Mouse (Mus musculus): ENCODE measurements around the gene Ctsh.

- TF ChIP-seq CTCF (conservative IDR thresholded peaks at IDR 0.05; ENCODE audit: low read length) (no peak), POU5F1 (IDR thresholded peaks at IDR 0.05; ENCODE audit: borderline replicate concordance, low read length) (no peak), NANOG (IDR thresholded peaks at IDR 0.05; ENCODE audit: borderline replicate concordance, low read length) (no peak)
These were observed 18.2 kb upstream of the Ctsh start for GRCm38 (mm10) chr9:90035794-90036193.
